Mouse (Mus musculus) embryonic facial prominence, embryonic 14.5 days (tissue): ENCODE data around the gene Tekt2. TPM values are rescaled to one million over a fixed set of nuclear protein-coding genes. Genes with fewer than 3 reads are reported as not detected.

Experiments
- ATAC-seq: fragments of 200-750 bp; cut with Nextera tagmentation; 2 replicates; pipeline ENCODE4 v1.8.0; 2017; ENCODE audit warnings: low read depth, moderate number of reproducible peaks, moderate TSS enrichment
- DNase-seq: peaks from one replicate; pipeline ENCODE4 v3.0.0-alpha.2; 2015; ENCODE audit warnings: low spot score
- H3K27ac ChIP-seq: fragments of 300-500 bp; sonication (generic); replicated peaks from 2 replicates; pipeline ENCODE4 v1.5.1; 2014; ENCODE audit warnings: low read depth, mild to moderate bottlenecking, low read length, moderate library complexity
- H3K27me3 ChIP-seq: fragments of 300-500 bp; sonication (generic); replicated peaks from 2 replicates; pipeline ENCODE4 v1.6.1; 2014; ENCODE audit warnings: low read length; ENCODE audit not compliant: control insufficient read depth, insufficient read depth
- H3K36me3 ChIP-seq: fragments of 300-500 bp; sonication (generic); 2 replicates; pipeline ENCODE4 v1.6.1; 2014; ENCODE audit warnings: low read length, mixed read lengths; ENCODE audit not compliant: control insufficient read depth, insufficient read depth
- H3K4me1 ChIP-seq: fragments of 300-500 bp; sonication (generic); 2 replicates; pipeline ENCODE4 v1.6.1; 2014; ENCODE audit warnings: antibody characterized with exemption, low read length; ENCODE audit not compliant: control insufficient read depth, insufficient read depth
- H3K4me2 ChIP-seq: fragments of 300-500 bp; sonication (generic); 2 replicates; pipeline ENCODE4 v1.6.1; 2014; ENCODE audit warnings: low read depth, mild to moderate bottlenecking, low read length, moderate library complexity, mixed read lengths
- H3K4me3 ChIP-seq: fragments of 300-500 bp; sonication (generic); 2 replicates; pipeline ENCODE4 v1.5.1; 2014; ENCODE audit warnings: low read depth, mild to moderate bottlenecking, low read length
- H3K9ac ChIP-seq: fragments of 300-500 bp; sonication (generic); 2 replicates; pipeline ENCODE4 v1.6.1; 2014; ENCODE audit warnings: low read depth, mild to moderate bottlenecking, low read length, moderate library complexity, mixed read lengths
- H3K9me3 ChIP-seq: fragments of 300-500 bp; sonication (generic); 2 replicates; pipeline ENCODE4 v1.6.1; 2016; ENCODE audit warnings: low read length; ENCODE audit not compliant: control insufficient read depth
- WGBS: fragments of 180-500 bp; shearing (Covaris S2); extraction: QIAGEN DNeasy Blood & Tissue Kit; methylation state at CpG from one replicate; pipeline ENCODE4 v1.1.7; 2014; 5-methylcytosine and 5-hydroxymethylcytosine counted together
- polyA plus RNA-seq: library from polyadenylated mRNA; unstranded; fragments of >200 nt; fragmentation: Nextera tagmentation; extraction: Ambion mirVana; gene quantifications from 2 replicates; pipeline ENCODE4 v1.2.1, GENCODE M21; 2014

The Tekt2 gene
- polyA plus RNA-seq, 1 experiment from 2014 or later = 13.9 TPM

- H3K9me3 ChIP-seq = peaks cover 5% of the 10 kb centered on the region; the same call in 1 of the 2 replicates
- H3K27ac ChIP-seq = no peak overlapping the region
- H3K9ac ChIP-seq = no peak overlapping the region
- 58% methylated on average over 4 of the region's 4 CpGs for WGBS
- no peak overlapping the region for H3K4me2 ChIP-seq
- no peak for DNase-seq
- no peaks in the 10 kb centered on the region for H3K36me3 ChIP-seq
- peaks cover 5% of the 10 kb centered on the region; the same call in 1 of the 2 replicates for H3K27me3 ChIP-seq
- peaks cover 20% of the 10 kb centered on the region for H3K4me1 ChIP-seq
- no peak overlapping the region for H3K4me3 ChIP-seq
- ATAC-seq = no peak
Observed at GRCm38 (mm10) chr4:126303877-126304276, 21.6 kb downstream of the Tekt2 start.

GRCm38 (mm10) chr4:126301584-126302309 lies 23.7 kb downstream of the Tekt2 start:
- peak overlapping the region; percentile 56 for H3K9ac ChIP-seq
- peak overlapping the region; percentile 84 for H3K27ac ChIP-seq
- H3K4me3 ChIP-seq = peak overlapping the region; percentile 37
- 11% methylated on average over 25 of the region's 27 CpGs for WGBS
- H3K36me3 ChIP-seq = 0 out of 2 replicates have a peak, but pooled peaks cover 5% of the 10 kb centered on the region
- ATAC-seq = no peak
- H3K27me3 ChIP-seq = peaks cover 5% of the 10 kb centered on the region; the same call in 1 of the 2 replicates
- H3K4me1 ChIP-seq = peaks cover 27% of the 10 kb centered on the region
- DNase-seq = no peak
- peak overlapping the region; percentile 90 for H3K4me2 ChIP-seq
- H3K9me3 ChIP-seq = peaks cover 5% of the 10 kb centered on the region; the same call in 1 of the 2 replicates

GRCm38 (mm10) chr4:126300916-126301583 lies 24.4 kb downstream of the Tekt2 start:
- peak overlapping the region; percentile 37 for H3K4me3 ChIP-seq
- WGBS = 0% methylated on average over 23 of the region's 50 CpGs
- DNase-seq (peak; percentile 85), ATAC-seq (peak; percentile 84)
- peaks cover 33% of the 10 kb centered on the region for H3K4me1 ChIP-seq
- peak overlapping the region; percentile 84 for H3K27ac ChIP-seq
- H3K9ac ChIP-seq = peak overlapping the region; percentile 56
- H3K36me3 ChIP-seq = 0 out of 2 replicates have a peak, but pooled peaks cover 5% of the 10 kb centered on the region
- H3K4me2 ChIP-seq = peak overlapping the region; percentile 90
- peaks cover 5% of the 10 kb centered on the region; the same call in 1 of the 2 replicates for H3K27me3 ChIP-seq
- H3K9me3 ChIP-seq = peaks cover 3% of the 10 kb centered on the region; the same call in 1 of the 2 replicates

- WGBS = 1% methylated on average over 34 of the region's 34 CpGs
- ATAC-seq (peak; percentile 28), DNase-seq (peak; percentile 70)
- peaks cover 5% of the 10 kb centered on the region; the same call in 1 of the 2 replicates for H3K27me3 ChIP-seq
- peak overlapping the region; percentile 77 for H3K27ac ChIP-seq
- H3K4me2 ChIP-seq = peak overlapping the region; percentile 62
- no peaks in the 10 kb centered on the region for H3K9me3 ChIP-seq
- H3K4me1 ChIP-seq = peaks cover 31% of the 10 kb centered on the region
- H3K4me3 ChIP-seq = peak overlapping the region; percentile 34
- peak overlapping the region; percentile 57 for H3K9ac ChIP-seq
- 0 out of 2 replicates have a peak, but pooled peaks cover 5% of the 10 kb centered on the region for H3K36me3 ChIP-seq
Observed at GRCm38 (mm10) chr4:126296617-126297101, 28.8 kb downstream of the Tekt2 start.

GRCm38 (mm10) chr4:126295937-126296336 lies 29.6 kb downstream of the Tekt2 start:
- WGBS = 43% methylated on average over 4 of the region's 4 CpGs
- ATAC-seq (no peak), DNase-seq (no peak)
- peaks cover 29% of the 10 kb centered on the region for H3K4me1 ChIP-seq
- peaks cover 5% of the 10 kb centered on the region; the same call in 1 of the 2 replicates for H3K27me3 ChIP-seq
- 0 out of 2 replicates have a peak, but pooled peaks cover 5% of the 10 kb centered on the region for H3K36me3 ChIP-seq
- no peak overlapping the region for H3K9ac ChIP-seq
- H3K4me2 ChIP-seq = peak overlapping the region; percentile 62; the same call in 1 of the 2 replicates
- H3K4me3 ChIP-seq = no peak overlapping the region
- H3K27ac ChIP-seq = no peak overlapping the region; the same call in 1 of the 2 replicates
- no peaks in the 10 kb centered on the region for H3K9me3 ChIP-seq

- WGBS = 82% methylated on average over 6 of the region's 6 CpGs
- Histone ChIP-seq H3K36me3 (0 out of 2 replicates have a peak, but pooled peaks cover 5% of the 10 kb centered on the region), H3K4me2 (no peak overlapping the region), H3K9me3 (no peaks in the 10 kb centered on the region), H3K27ac (no peak overlapping the region), H3K4me1 (peaks cover 27% of the 10 kb centered on the region), H3K9ac (no peak overlapping the region), H3K27me3 (no peaks in the 10 kb centered on the region), H3K4me3 (no peak overlapping the region)
- no peak for DNase-seq
- no peak for ATAC-seq
Observed at GRCm38 (mm10) chr4:126295152-126295551, 30.3 kb downstream of the Tekt2 start.

GRCm38 (mm10) chr4:126291196-126291595 lies 34.3 kb downstream of the Tekt2 start:
- whole genome bisulfite sequencing = 5% methylated on average over 13 of the region's 13 CpGs
- H3K4me3 ChIP-seq = no peak overlapping the region
- ATAC-seq (no peak), DNase-seq (no peak)
- H3K9ac ChIP-seq = peak overlapping the region; percentile 34; the same call in 1 of the 2 replicates
- H3K9me3 ChIP-seq = no peaks in the 10 kb centered on the region
- H3K4me1 ChIP-seq = peaks cover 22% of the 10 kb centered on the region
- H3K27me3 ChIP-seq = peaks cover 3% of the 10 kb centered on the region; the same call in 1 of the 2 replicates
- 0 out of 2 replicates have a peak overlapping the region, but pooled peaks have one; percentile 36 for H3K27ac ChIP-seq
- peak overlapping the region; percentile 31; the same call in 1 of the 2 replicates for H3K4me2 ChIP-seq
- H3K36me3 ChIP-seq = no peaks in the 10 kb centered on the region

- H3K9ac ChIP-seq = 0 out of 2 replicates have a peak overlapping the region, but pooled peaks have one; percentile 34
- H3K27me3 ChIP-seq = peaks cover 5% of the 10 kb centered on the region; the same call in 1 of the 2 replicates
- H3K4me1 ChIP-seq = peaks cover 23% of the 10 kb centered on the region
- no peak overlapping the region for H3K4me3 ChIP-seq
- no peaks in the 10 kb centered on the region for H3K36me3 ChIP-seq
- no peaks in the 10 kb centered on the region for H3K9me3 ChIP-seq
- no peak for DNase-seq
- H3K27ac ChIP-seq = no peak overlapping the region
- WGBS = 66% methylated on average over 8 of the region's 8 CpGs
- peak overlapping the region; percentile 21; the same call in 1 of the 2 replicates for H3K4me2 ChIP-seq
- no peak for ATAC-seq
Observed at GRCm38 (mm10) chr4:126290314-126290713, 35.2 kb downstream of the Tekt2 start.
